Mouse (Mus musculus): Measurements from ENCODE around the gene Nsfl1c.

DNA sequence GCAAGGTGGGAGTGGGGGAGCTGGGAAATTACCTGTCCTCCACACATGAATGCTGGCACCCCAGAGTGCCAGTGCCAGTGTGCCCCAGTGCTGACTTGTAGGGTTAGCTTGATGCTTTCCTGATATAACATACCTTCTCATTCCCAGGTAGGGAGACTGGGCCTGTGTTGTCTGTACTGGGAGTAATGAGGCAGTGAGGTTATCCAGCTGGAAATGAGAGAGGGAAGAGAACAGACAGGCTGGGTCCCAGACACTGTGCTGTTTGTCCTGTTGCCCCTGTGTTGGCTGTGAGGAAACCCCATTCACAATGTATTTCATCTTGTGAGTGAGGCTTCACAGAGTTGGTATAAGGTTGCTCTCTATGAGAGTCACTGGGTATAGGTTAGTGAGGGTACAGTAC, 7.5 kb upstream of the Nsfl1c start:
- TF ChIP-seq POLR2A (IDR thresholded peaks at IDR 0.05; ENCODE audit: insufficient read depth, low read depth, low read length) (no peak), CTCF (IDR thresholded peaks at IDR 0.05) (no peak)

Measured in heart, adult 2 months (tissue).